Mouse (Mus musculus): ENCODE measurements at regions not wholly inside any gene's neighbourhood (a gene's known extent, or its start where the extent isn't known, plus 50 kb on each side); places are given as distances from the start of the nearest gene placed in this dataset.
"Not testable (repeated sequence)": the region's sequence is repeated elsewhere in the genome, so short reads cannot be mapped to it uniquely, and the experiment has no call there.

DNA sequence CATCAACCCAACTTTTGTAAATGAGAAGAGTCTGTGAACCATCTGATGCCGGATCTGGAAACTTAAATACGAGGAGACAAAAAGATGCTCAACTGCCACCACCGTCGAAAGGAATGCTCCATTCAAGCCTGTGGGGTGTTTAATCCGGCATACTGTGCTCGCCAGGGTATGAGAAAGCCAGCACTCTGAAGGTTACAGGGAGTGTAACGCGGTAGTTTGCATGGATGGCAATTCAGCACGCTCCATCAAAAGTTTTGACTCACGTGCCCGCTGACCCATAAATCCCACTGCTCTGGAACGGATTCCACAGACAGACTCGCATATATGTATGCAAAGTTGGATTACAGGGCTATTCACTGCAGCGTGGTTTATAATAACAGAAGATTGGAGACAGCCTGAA lies 84.0 kb upstream of the Top1 start:
- TF ChIP-seq GATA1 (IDR thresholded peaks at IDR 0.05; ENCODE audit: borderline replicate concordance, low read length) (no peak), TAL1 (conservative IDR thresholded peaks at IDR 0.05; ENCODE audit: low read depth, low read length) (no peak), GATA2 (IDR thresholded peaks at IDR 0.05; ENCODE audit: borderline replicate concordance, low read depth, low read length) (no peak), POLR2AphosphoS5 (IDR thresholded peaks at IDR 0.05; ENCODE audit: insufficient replicate concordance, low read depth, low read length) (no peak), CTCF (IDR thresholded peaks at IDR 0.05; ENCODE audit: low read depth, low read length) (no peak)
- Histone ChIP-seq H3K9me3 (replicated peaks) (peaks cover 8% of the 10 kb centered on the region), H3K27me3 (ENCODE audit: insufficient read depth, low read length) (no peaks in the 10 kb centered on the region), H3K4me3 (ENCODE audit: low read depth, low read length) (no peak overlapping the region), H3K36me3 (replicated peaks) (no peaks in the 10 kb centered on the region), H3K4me1 (ENCODE audit: insufficient read depth, low read depth, low read length) (no peaks in the 10 kb centered on the region)
- ATAC-seq (ENCODE audit: extremely low read depth, insufficient number of reproducible peaks, low FRiP score, poor library complexity, severe bottlenecking) (no peak), DNase-seq (ENCODE audit: low spot score) (no peak)

GRCm38 (mm10) chr2:160567813-160568212 lies 77.9 kb upstream of the Top1 start:
- H3K9me3 ChIP-seq (replicated peaks) = peaks cover under 1% of the 10 kb centered on the region; the same call in 1 of the 2 replicates
- H3K4me3 ChIP-seq (ENCODE audit: low read depth, low read length) = no peak overlapping the region
- ATAC-seq (ENCODE audit: extremely low read depth, insufficient number of reproducible peaks, low FRiP score, poor library complexity, severe bottlenecking) = no peak
- no peak for DNase-seq (ENCODE audit: low spot score)
- H3K36me3 ChIP-seq (replicated peaks) = no peaks in the 10 kb centered on the region
- TF ChIP-seq GATA2 (IDR thresholded peaks at IDR 0.05; ENCODE audit: borderline replicate concordance, low read depth, low read length) = no peak
- TF ChIP-seq TAL1 (conservative IDR thresholded peaks at IDR 0.05; ENCODE audit: low read depth, low read length) = no peak
- no peak for TF ChIP-seq POLR2AphosphoS5 (IDR thresholded peaks at IDR 0.05; ENCODE audit: insufficient replicate concordance, low read depth, low read length)
- no peak for TF ChIP-seq GATA1 (IDR thresholded peaks at IDR 0.05; ENCODE audit: borderline replicate concordance, low read length)
- no peak for TF ChIP-seq CTCF (IDR thresholded peaks at IDR 0.05; ENCODE audit: low read depth, low read length)
- no peaks in the 10 kb centered on the region for H3K4me1 ChIP-seq (ENCODE audit: insufficient read depth, low read depth, low read length)
- no peaks in the 10 kb centered on the region for H3K27me3 ChIP-seq (ENCODE audit: insufficient read depth, low read length)

GRCm38 (mm10) chr2:160569496-160569895 lies 76.2 kb upstream of the Top1 start:
- no peaks in the 10 kb centered on the region for H3K4me1 ChIP-seq (ENCODE audit: insufficient read depth, low read depth, low read length)
- no peaks in the 10 kb centered on the region for H3K27me3 ChIP-seq (ENCODE audit: insufficient read depth, low read length)
- H3K36me3 ChIP-seq (replicated peaks) = no peaks in the 10 kb centered on the region
- no peak for DNase-seq (ENCODE audit: low spot score)
- peaks cover 4% of the 10 kb centered on the region; the same call in 1 of the 2 replicates for H3K9me3 ChIP-seq (replicated peaks)
- no peak overlapping the region for H3K4me3 ChIP-seq (ENCODE audit: low read depth, low read length)
- TF ChIP-seq POLR2AphosphoS5 (IDR thresholded peaks at IDR 0.05; ENCODE audit: insufficient replicate concordance, low read depth, low read length) (no peak), GATA2 (IDR thresholded peaks at IDR 0.05; ENCODE audit: borderline replicate concordance, low read depth, low read length) (no peak), CTCF (IDR thresholded peaks at IDR 0.05; ENCODE audit: low read depth, low read length) (no peak), TAL1 (conservative IDR thresholded peaks at IDR 0.05; ENCODE audit: low read depth, low read length) (no peak), GATA1 (IDR thresholded peaks at IDR 0.05; ENCODE audit: borderline replicate concordance, low read length) (no peak)
- ATAC-seq (ENCODE audit: extremely low read depth, insufficient number of reproducible peaks, low FRiP score, poor library complexity, severe bottlenecking) = no peak

DNA sequence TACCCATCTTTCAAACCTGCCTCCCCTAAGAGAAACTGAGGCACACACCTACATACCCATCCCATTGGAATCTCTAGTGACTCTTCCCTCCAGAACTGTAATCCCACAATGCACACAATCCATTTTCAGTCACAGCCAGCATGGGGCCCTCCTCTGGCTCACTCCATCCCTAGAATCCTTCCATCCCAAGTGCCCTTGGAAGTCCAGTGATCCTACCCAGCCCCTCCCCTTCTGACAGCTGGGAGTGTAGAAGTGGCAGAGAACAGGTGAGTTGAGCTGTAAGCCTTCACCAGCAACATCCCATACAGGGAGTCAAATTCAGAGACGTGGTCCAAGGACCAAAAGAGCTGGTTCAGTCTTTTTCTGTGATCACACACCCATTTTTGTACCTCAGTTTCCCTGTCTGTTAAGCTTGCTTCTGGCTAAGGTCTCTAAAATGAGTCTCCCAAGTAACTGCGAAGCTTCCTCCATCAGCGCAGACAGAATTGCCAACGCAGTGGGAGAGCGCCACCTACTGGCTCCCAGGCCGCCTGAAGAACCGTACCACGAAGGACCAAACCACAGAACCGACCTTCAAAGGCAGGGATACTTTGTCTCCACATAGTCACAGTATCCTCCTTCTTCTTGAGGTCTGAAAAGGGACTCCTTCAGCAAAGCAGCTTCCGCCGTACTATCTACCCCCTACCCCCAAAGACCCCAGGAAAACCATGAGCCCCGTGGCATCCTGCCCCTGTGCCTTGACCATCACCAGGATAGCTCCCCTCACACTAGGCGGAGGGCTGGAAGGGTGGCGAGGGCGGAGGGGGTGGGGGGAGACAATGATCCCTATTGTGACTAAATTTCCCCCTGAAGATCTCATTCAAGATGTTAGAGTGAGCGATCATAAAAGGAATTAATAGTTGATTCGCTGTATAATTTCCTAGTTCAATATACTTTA lies 67.0 kb upstream of the Top1 start:
- H3K36me3 ChIP-seq (replicated peaks) = no peaks in the 10 kb centered on the region
- H3K4me1 ChIP-seq (ENCODE audit: insufficient read depth, low read depth, low read length) = no peaks in the 10 kb centered on the region
- no peak for DNase-seq (ENCODE audit: low spot score)
- no peak for TF ChIP-seq POLR2AphosphoS5 (IDR thresholded peaks at IDR 0.05; ENCODE audit: insufficient replicate concordance, low read depth, low read length)
- TF ChIP-seq CTCF (IDR thresholded peaks at IDR 0.05; ENCODE audit: low read depth, low read length) = peak; percentile 79
- no peak for TF ChIP-seq TAL1 (conservative IDR thresholded peaks at IDR 0.05; ENCODE audit: low read depth, low read length)
- no peak for TF ChIP-seq GATA1 (IDR thresholded peaks at IDR 0.05; ENCODE audit: borderline replicate concordance, low read length)
- no peaks in the 10 kb centered on the region for H3K27me3 ChIP-seq (ENCODE audit: insufficient read depth, low read length)
- peak; percentile 15; the same call in 1 of the 2 replicates for ATAC-seq (ENCODE audit: extremely low read depth, insufficient number of reproducible peaks, low FRiP score, poor library complexity, severe bottlenecking)
- H3K4me3 ChIP-seq (ENCODE audit: low read depth, low read length) = no peak overlapping the region
- H3K9me3 ChIP-seq (replicated peaks) = 0 out of 2 replicates have a peak, but pooled peaks cover 3% of the 10 kb centered on the region

- H3K27me3 ChIP-seq (ENCODE audit: insufficient read depth, low read length) = no peaks in the 10 kb centered on the region
- no peak overlapping the region for H3K4me3 ChIP-seq (ENCODE audit: low read depth, low read length)
- H3K36me3 ChIP-seq (replicated peaks) = no peaks in the 10 kb centered on the region
- DNase-seq (ENCODE audit: low spot score) = no peak
- H3K9me3 ChIP-seq (replicated peaks) = 0 out of 2 replicates have a peak, but pooled peaks cover 3% of the 10 kb centered on the region
- ATAC-seq (ENCODE audit: extremely low read depth, insufficient number of reproducible peaks, low FRiP score, poor library complexity, severe bottlenecking) = no peak
- TF ChIP-seq TAL1 (conservative IDR thresholded peaks at IDR 0.05; ENCODE audit: low read depth, low read length) = no peak
- TF ChIP-seq GATA1 (IDR thresholded peaks at IDR 0.05; ENCODE audit: borderline replicate concordance, low read length) = no peak
- no peaks in the 10 kb centered on the region for H3K4me1 ChIP-seq (ENCODE audit: insufficient read depth, low read depth, low read length)
Measured at GRCm38 (mm10) chr2:160580250-160580649, 65.4 kb upstream of the Top1 start.

DNA sequence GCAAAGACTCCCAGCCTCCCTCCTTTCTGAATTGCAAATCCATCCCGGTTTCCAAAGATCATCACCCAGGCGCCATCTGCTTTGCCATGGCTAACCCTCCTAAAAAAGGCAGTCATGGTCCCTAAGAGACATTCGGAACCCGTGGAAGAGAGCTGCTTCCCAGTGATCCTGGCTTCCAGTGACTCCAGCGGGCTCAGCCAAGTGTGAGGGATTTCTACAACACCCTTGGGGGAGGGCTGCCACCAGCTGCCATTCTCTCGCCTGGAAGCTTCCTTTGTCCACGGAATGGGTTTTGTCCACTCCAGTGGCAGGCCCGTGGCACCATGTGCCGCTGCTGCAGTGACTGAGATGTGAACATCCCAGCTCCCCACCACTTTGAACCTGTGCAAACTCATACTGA lies 64.7 kb upstream of the Top1 start:
- DNase-seq (ENCODE audit: low spot score) (no peak), ATAC-seq (ENCODE audit: extremely low read depth, insufficient number of reproducible peaks, low FRiP score, poor library complexity, severe bottlenecking) (no peak)
- Histone ChIP-seq H3K27me3 (ENCODE audit: insufficient read depth, low read length) (no peaks in the 10 kb centered on the region), H3K4me1 (ENCODE audit: insufficient read depth, low read depth, low read length) (no peaks in the 10 kb centered on the region), H3K4me3 (ENCODE audit: low read depth, low read length) (no peak overlapping the region), H3K9me3 (replicated peaks) (0 out of 2 replicates have a peak, but pooled peaks cover 3% of the 10 kb centered on the region), H3K36me3 (replicated peaks) (no peaks in the 10 kb centered on the region)
- TF ChIP-seq TAL1 (conservative IDR thresholded peaks at IDR 0.05; ENCODE audit: low read depth, low read length) (no peak), GATA1 (IDR thresholded peaks at IDR 0.05; ENCODE audit: borderline replicate concordance, low read length) (no peak), GATA2 (IDR thresholded peaks at IDR 0.05; ENCODE audit: borderline replicate concordance, low read depth, low read length) (no peak), CTCF (IDR thresholded peaks at IDR 0.05; ENCODE audit: low read depth, low read length) (no peak), POLR2AphosphoS5 (IDR thresholded peaks at IDR 0.05; ENCODE audit: insufficient replicate concordance, low read depth, low read length) (no peak)

DNA sequence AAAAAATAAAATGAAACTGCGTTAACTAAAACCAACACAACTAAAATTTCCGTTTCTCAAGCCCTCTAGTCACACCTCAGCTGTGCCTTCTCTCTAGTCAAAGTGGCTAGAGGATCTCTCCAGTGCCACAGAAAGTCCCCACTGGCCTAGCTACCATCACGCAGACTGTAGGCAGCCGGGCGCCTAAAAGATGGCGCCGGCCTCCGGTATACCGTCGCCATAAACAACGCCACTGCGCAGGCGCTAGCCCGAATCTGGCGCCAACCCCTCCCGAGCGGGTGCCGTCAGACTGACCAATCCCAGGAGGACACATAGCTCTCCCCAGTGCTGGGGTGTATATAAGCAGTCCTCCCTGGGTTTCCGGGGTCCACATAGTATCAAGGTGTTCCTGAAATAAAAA lies 62.7 kb upstream of the Top1 start:
- H3K4me1 ChIP-seq (ENCODE audit: insufficient read depth, low read depth, low read length); H3K27me3 ChIP-seq (ENCODE audit: insufficient read depth, low read length); DNase-seq (ENCODE audit: low spot score); H3K4me3 ChIP-seq (ENCODE audit: low read depth, low read length); ATAC-seq (ENCODE audit: extremely low read depth, insufficient number of reproducible peaks, low FRiP score, poor library complexity, severe bottlenecking); H3K36me3 ChIP-seq (replicated peaks); H3K9me3 ChIP-seq (replicated peaks): not testable (repeated sequence)
